Comparison of ENCODE assay signal across 8 mouse cellular contexts in the genomic region with DNA sequence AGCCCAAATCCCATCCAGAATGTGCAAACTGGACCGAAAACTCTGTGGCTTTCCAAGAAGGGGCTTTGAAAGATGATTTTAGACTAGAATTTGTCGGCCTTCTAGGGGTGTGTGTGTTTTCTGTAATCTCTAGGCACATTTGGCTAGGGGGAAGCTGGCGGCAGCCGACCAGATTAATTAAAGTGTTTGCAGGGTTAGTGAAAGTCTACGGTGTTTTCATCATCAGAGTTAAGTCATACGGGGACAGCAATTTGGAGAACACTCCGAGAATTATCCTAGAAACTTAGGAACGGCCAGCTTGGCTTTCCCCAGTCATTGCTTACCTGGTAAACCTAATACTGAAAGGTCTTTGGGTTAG.
DNase-seq lines count a peak whose midpoint lies in the region; ATAC-seq and TF ChIP-seq lines count a peak whose summit lies in the region.

No protein-coding gene starts in this region.

- peak overlapping the region; percentile 45 for H3K4me3 ChIP-seq in gastrocnemius, adult 2 months
- no peak overlapping the region for H3K4me3 ChIP-seq in hindbrain, embryonic 16.5 days (ENCODE audit: low read length)
- H3K4me3 ChIP-seq in neural tube, embryonic 15.5 days (replicated peaks), result no peak overlapping the region

- 67% methylated on average over 8 of the region's 8 CpGs for WGBS in hindbrain, embryonic 16.5 days
- WGBS in neural tube, embryonic 15.5 days, result 77% methylated on average over 8 of the region's 8 CpGs

- peak overlapping the region; percentile 37; the same call in 1 of the 2 replicates for H3K4me2 ChIP-seq in hindbrain, embryonic 16.5 days (ENCODE audit: low read length)
- no peak overlapping the region for H3K4me2 ChIP-seq in neural tube, embryonic 15.5 days

- no peaks in the 10 kb centered on the region for H3K36me3 ChIP-seq in hindbrain, embryonic 16.5 days (ENCODE audit: control insufficient read depth, insufficient read depth, low read length)
- H3K36me3 ChIP-seq in neural tube, embryonic 15.5 days, result no peaks in the 10 kb centered on the region

- peak overlapping the region; percentile 72 for H3K27ac ChIP-seq in gastrocnemius, adult 2 months
- no peak overlapping the region for H3K27ac ChIP-seq in hindbrain, embryonic 16.5 days (ENCODE audit: low read depth, low read length)
- peak overlapping the region; percentile 9; the same call in 1 of the 2 replicates for H3K27ac ChIP-seq in neural tube, embryonic 15.5 days (replicated peaks)

- TF ChIP-seq CTCF in gastrocnemius, adult 2 months (IDR thresholded peaks at IDR 0.05), result no peak

- DNase-seq in gastrocnemius, adult 2 months, result peak; percentile 25
- DNase-seq in gastrocnemius, postnatal 10 days, result no peak
- DNase-seq in lung, postnatal 36 days, result peak; percentile 3
- no peak for DNase-seq in lung, postnatal 4 days
- DNase-seq in cerebellum, adult 11 months, result no peak
- no peak for DNase-seq in left cerebral cortex, adult 8-10 months (ENCODE audit: low spot score in 2 of 2)

- H3K9me3 ChIP-seq in hindbrain, embryonic 16.5 days (ENCODE audit: control insufficient read depth, low read length), result no peaks in the 10 kb centered on the region
- H3K9me3 ChIP-seq in neural tube, embryonic 15.5 days (replicated peaks), result no peaks in the 10 kb centered on the region

- H3K4me1 ChIP-seq in hindbrain, embryonic 16.5 days (ENCODE audit: control insufficient read depth, insufficient read depth, low read depth, low read length), result peaks cover 3% of the 10 kb centered on the region
- H3K4me1 ChIP-seq in neural tube, embryonic 15.5 days, result peaks cover 10% of the 10 kb centered on the region

- H3K9ac ChIP-seq in hindbrain, embryonic 16.5 days (ENCODE audit: low read depth, low read length), result no peak overlapping the region
- H3K9ac ChIP-seq in neural tube, embryonic 15.5 days (replicated peaks), result no peak overlapping the region

- no peaks in the 10 kb centered on the region for H3K27me3 ChIP-seq in hindbrain, embryonic 16.5 days (replicated peaks; ENCODE audit: control insufficient read depth, insufficient read depth, low read length)
- H3K27me3 ChIP-seq in neural tube, embryonic 15.5 days (replicated peaks), result no peaks in the 10 kb centered on the region

- intact Hi-C loops in gastrocnemius, adult 2 months (cut with DNase I), result no loop called here

- ATAC-seq in hindbrain, embryonic 16.5 days, result no peak
- ATAC-seq in neural tube, embryonic 15.5 days (ENCODE audit: low FRiP score), result no peak

Comparison
In these comparisons a context has a peak if more than half of its experiments do, and no peak if none do; other contexts are left out.
1. DNase-seq: peak in gastrocnemius, adult 2 months (single experiment) and lung, postnatal 36 days (single experiment); none in gastrocnemius, postnatal 10 days (single experiment), lung, postnatal 4 days (0 of 2), cerebellum, adult 11 months (single experiment) and left cerebral cortex, adult 8-10 months (0 of 2).